Mouse (Mus musculus) embryonic facial prominence, embryonic 12.5 days (tissue): Measurements from ENCODE around the gene Myo1c. TPM values are rescaled to one million over a fixed set of nuclear protein-coding genes. Genes with fewer than 3 reads are reported as not detected.
A peak's percentile ranks its signal among the peaks of the same experiment; 100 is the strongest.
"Not testable (repeated sequence)": the region's sequence is repeated elsewhere in the genome, so short reads cannot be mapped to it uniquely, and the experiment has no call there.

Experiments
- ATAC-seq: fragments of 200-750 bp; cut with Nextera tagmentation; 2 replicates; pipeline ENCODE4 v1.8.0; 2017; ENCODE audit not compliant: insufficient number of reproducible peaks, insufficient read depth, low FRiP score, low TSS enrichment
- H3K27ac ChIP-seq: fragments of 300-500 bp; sonication (generic); 2 replicates; pipeline ENCODE4 v1.5.1; 2016; ENCODE audit warnings: mild to moderate bottlenecking
- H3K27me3 ChIP-seq: fragments of 300-500 bp; sonication (generic); 2 replicates; pipeline ENCODE4 v1.6.1; 2016; ENCODE audit warnings: mild to moderate bottlenecking, moderate library complexity
- H3K36me3 ChIP-seq: fragments of 300-500 bp; sonication (generic); 2 replicates; pipeline ENCODE4 v1.6.1; 2016; ENCODE audit warnings: mild to moderate bottlenecking
- H3K4me1 ChIP-seq: fragments of 300-500 bp; sonication (generic); 2 replicates; pipeline ENCODE4 v1.6.1; 2016
- H3K4me2 ChIP-seq: fragments of 300-500 bp; sonication (generic); replicated peaks from 2 replicates; pipeline ENCODE4 v1.6.1; 2016; ENCODE audit warnings: mild to moderate bottlenecking, moderate library complexity
- H3K4me3 ChIP-seq: fragments of 300-500 bp; sonication (generic); 2 replicates; pipeline ENCODE4 v1.5.1; 2016; ENCODE audit warnings: mild to moderate bottlenecking
- H3K9ac ChIP-seq: fragments of 300-500 bp; sonication (generic); 2 replicates; pipeline ENCODE4 v1.6.1; 2016; ENCODE audit warnings: mild to moderate bottlenecking, moderate library complexity
- H3K9me3 ChIP-seq: fragments of 300-500 bp; sonication (generic); 2 replicates; pipeline ENCODE4 v1.6.1; 2016; ENCODE audit warnings: mild to moderate bottlenecking, moderate library complexity
- whole genome bisulfite sequencing: fragments of 180-500 bp; shearing (Covaris S2); methylation state at CpG from one replicate; pipeline ENCODE4 v1.1.7; 2016; 5-methylcytosine and 5-hydroxymethylcytosine counted together
- polyA plus RNA-seq: library from polyadenylated mRNA; unstranded; fragments of >200 nt; fragmentation: Nextera tagmentation; extraction: Ambion mirVana; gene quantifications from 2 replicates; pipeline ENCODE4 v1.2.1, GENCODE M21; 2016

Gene Myo1c
- polyA plus RNA-seq, 1 experiment from 2014 or later: 31.0 TPM

DNA sequence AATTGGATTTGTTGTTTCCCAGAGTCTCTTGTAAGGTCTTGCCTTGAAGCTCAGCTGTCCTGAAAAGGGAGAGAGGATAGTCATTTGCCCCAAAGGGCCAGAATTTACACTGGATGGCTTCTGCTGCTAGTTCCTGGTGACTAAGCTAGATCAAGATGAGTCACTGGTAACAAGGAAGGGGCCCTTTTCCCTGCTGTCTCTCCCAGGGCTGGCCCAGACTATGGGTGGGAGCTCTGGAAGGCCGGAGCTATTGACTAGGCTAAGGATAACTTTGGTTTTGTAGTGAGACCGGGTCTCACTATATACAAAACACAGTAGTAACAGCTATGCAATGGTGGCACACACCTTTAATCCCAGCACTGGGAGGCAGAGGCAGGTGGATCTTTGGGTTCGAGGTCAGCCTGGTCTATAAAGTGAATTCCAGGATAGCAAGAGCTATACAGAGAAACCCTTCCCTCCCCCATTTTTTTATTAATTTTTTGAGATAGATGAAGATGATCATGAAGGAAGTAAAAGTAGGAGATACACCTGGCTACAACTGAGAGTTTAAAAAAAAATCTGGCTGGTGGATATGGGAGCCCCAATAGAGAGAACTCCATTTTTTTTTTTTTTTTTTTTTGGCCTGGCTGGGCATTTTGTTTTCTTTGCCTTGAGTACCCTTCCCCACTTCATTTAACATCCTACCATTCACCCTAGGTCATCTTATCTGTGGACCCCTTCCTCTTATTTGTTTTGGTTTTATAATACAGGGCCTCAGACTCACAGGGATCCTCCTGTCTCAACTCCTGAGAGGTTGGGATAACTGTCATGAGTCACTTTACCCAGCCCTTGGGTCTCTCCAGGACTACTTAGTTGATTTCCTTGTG, 27.8 kb downstream of the Myo1c start:
- peak overlapping the region; percentile 30; the same call in 1 of the 2 replicates for H3K27ac ChIP-seq
- ATAC-seq: 0 out of 2 replicates have a peak, but pooled peaks have one; percentile 2
- peaks cover 9% of the 10 kb centered on the region for H3K4me1 ChIP-seq
- peaks cover 8% of the 10 kb centered on the region for H3K36me3 ChIP-seq
- H3K9ac ChIP-seq: no peak overlapping the region
- peak overlapping the region; percentile 72 for H3K4me2 ChIP-seq
- peak overlapping the region; percentile 99 for H3K4me3 ChIP-seq
- H3K9me3 ChIP-seq: no peaks in the 10 kb centered on the region
- 84% methylated on average over 3 of the region's 3 CpGs for WGBS
- H3K27me3 ChIP-seq: no peaks in the 10 kb centered on the region

GRCm38 (mm10) chr11:75678747-75679438, 28.6 kb downstream of the Myo1c start, which contains the start of gene Crk:
Gene Crk, plus strand, starts transcription at chr11:75679259.
- ATAC-seq: peak; percentile 96
- H3K9ac ChIP-seq: peak within 1 kb of the TSS; percentile 85
- no peaks in the 10 kb centered on the region for H3K9me3 ChIP-seq
- peak within 1 kb of the TSS; percentile 96 for H3K27ac ChIP-seq
- WGBS: under 1% methylated on average over 55 of the region's 55 CpGs
- H3K36me3 ChIP-seq: peaks cover 8% of the 10 kb centered on the region; the same call in 1 of the 2 replicates
- no peaks in the 10 kb centered on the region for H3K27me3 ChIP-seq
- peak within 1 kb of the TSS; percentile 99 for H3K4me3 ChIP-seq
- peak within 1 kb of the TSS; percentile 72 for H3K4me2 ChIP-seq
- H3K4me1 ChIP-seq: peaks cover 9% of the 10 kb centered on the region

DNA sequence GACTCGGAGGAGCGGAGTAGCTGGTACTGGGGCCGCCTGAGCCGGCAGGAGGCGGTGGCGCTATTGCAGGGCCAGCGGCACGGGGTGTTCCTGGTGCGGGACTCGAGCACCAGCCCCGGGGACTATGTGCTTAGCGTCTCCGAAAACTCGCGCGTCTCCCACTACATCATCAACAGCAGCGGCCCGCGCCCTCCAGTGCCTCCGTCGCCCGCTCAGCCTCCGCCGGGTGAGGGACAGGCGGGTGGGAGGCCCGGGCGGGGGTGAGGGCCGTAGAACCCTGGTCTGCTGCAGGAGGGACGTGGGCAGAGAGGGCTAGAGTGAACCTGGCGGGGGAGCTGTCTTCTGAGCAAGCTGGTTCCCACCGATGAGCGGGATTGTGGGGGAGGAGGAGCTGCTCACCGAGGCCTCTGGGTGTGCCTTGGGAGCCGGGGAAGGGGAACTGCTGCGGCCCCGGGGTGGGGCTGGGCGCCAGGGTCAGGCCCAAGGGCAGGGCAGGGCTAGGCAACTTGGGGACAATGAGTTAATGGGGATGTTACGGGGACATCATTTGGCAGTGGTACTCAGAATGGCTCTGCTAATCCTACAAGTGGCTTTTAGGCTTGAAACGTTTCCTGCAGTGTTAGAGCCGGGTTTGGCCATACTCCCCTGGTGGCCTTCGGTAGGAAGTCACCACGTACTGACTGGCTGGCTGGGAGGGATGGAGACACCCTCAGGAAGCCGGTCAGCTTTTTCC, 29.3 kb downstream of the Myo1c start:
- peak; percentile 77 for ATAC-seq
- H3K36me3 ChIP-seq: peaks cover 15% of the 10 kb centered on the region; the same call in 1 of the 2 replicates
- under 1% methylated on average over 43 of the region's 43 CpGs for WGBS
- H3K4me3 ChIP-seq: peak overlapping the region; percentile 99
- no peaks in the 10 kb centered on the region for H3K27me3 ChIP-seq
- H3K4me2 ChIP-seq: peak overlapping the region; percentile 72
- H3K9ac ChIP-seq: peak overlapping the region; percentile 85
- H3K9me3 ChIP-seq: no peaks in the 10 kb centered on the region
- peak overlapping the region; percentile 96 for H3K27ac ChIP-seq
- H3K4me1 ChIP-seq: peaks cover 9% of the 10 kb centered on the region

DNA sequence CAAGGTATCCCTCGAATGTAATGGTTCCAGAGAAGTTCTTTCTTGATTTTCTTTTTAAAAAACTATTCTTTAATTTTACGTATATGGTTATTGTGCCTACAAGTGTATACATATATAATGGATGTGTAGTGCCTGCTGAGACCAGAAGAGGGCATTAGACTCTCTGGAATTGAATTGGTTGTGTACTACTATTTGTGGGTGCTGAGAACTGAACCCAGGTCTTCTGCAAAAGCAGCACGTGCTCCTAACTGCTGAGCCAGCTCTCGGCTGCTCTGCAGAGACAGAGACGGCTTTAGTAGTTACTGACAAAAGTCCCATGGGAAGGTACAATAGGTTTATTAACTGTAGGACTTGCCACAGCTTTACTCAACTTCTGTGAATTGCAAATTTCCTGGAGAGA, 34.2 kb downstream of the Myo1c start:
- WGBS: 93% methylated on average over 5 of the region's 5 CpGs
- H3K9me3 ChIP-seq: no peaks in the 10 kb centered on the region
- H3K4me2 ChIP-seq: no peak overlapping the region
- H3K4me1 ChIP-seq: peaks cover 9% of the 10 kb centered on the region
- ATAC-seq: no peak
- H3K27me3 ChIP-seq: no peaks in the 10 kb centered on the region
- H3K27ac ChIP-seq: no peak overlapping the region
- no peak overlapping the region for H3K4me3 ChIP-seq
- H3K9ac ChIP-seq: no peak overlapping the region
- peaks cover 20% of the 10 kb centered on the region; the same call in 1 of the 2 replicates for H3K36me3 ChIP-seq

DNA sequence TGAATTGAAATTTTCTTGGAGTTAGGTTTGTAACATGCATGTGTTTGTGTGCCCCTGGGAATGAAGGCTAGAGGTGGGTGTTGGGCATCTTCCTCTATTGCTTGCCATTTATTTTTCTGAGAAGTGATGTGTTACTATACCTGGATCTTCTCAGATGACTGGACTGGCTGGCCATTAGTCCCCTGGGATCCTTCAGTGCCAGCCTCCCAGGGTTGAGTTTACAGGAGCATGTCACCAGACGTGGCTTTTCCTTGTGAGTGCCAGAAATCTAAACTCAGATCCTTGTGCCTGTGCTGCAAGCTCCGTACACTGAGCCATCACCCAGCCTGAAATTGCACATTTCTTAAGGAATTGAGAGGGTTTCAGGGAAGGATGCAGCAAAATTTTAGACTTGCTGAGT, 34.7 kb downstream of the Myo1c start:
- Histone ChIP-seq H3K4me3 (no peak overlapping the region), H3K36me3 (peaks cover 25% of the 10 kb centered on the region; the same call in 1 of the 2 replicates), H3K4me1 (peaks cover 8% of the 10 kb centered on the region), H3K27ac (no peak overlapping the region), H3K4me2 (no peak overlapping the region), H3K27me3 (no peaks in the 10 kb centered on the region), H3K9ac (no peak overlapping the region), H3K9me3 (no peaks in the 10 kb centered on the region)
- ATAC-seq: no peak
- WGBS: 69% methylated on average over 2 of the region's 2 CpGs

GRCm38 (mm10) chr11:75687343-75687993, 37.2 kb downstream of the Myo1c start:
- Histone ChIP-seq H3K4me3 (no peak overlapping the region), H3K9ac (no peak overlapping the region), H3K27me3 (no peaks in the 10 kb centered on the region), H3K9me3 (no peaks in the 10 kb centered on the region), H3K4me2 (no peak overlapping the region), H3K4me1 (no peaks in the 10 kb centered on the region), H3K36me3 (peaks cover 35% of the 10 kb centered on the region), H3K27ac (no peak overlapping the region)
- ATAC-seq: no peak
- 62% methylated on average over 2 of the region's 2 CpGs for WGBS

GRCm38 (mm10) chr11:75688132-75688531, 37.8 kb downstream of the Myo1c start:
- H3K27ac ChIP-seq: no peak overlapping the region
- H3K4me1 ChIP-seq: no peaks in the 10 kb centered on the region
- 80% methylated on average over 2 of the region's 2 CpGs for WGBS
- H3K9ac ChIP-seq: no peak overlapping the region
- H3K27me3 ChIP-seq: no peaks in the 10 kb centered on the region
- H3K4me2 ChIP-seq: no peak overlapping the region
- H3K36me3 ChIP-seq: peaks cover 39% of the 10 kb centered on the region
- H3K9me3 ChIP-seq: no peaks in the 10 kb centered on the region
- H3K4me3 ChIP-seq: no peak overlapping the region
- ATAC-seq: no peak

DNA sequence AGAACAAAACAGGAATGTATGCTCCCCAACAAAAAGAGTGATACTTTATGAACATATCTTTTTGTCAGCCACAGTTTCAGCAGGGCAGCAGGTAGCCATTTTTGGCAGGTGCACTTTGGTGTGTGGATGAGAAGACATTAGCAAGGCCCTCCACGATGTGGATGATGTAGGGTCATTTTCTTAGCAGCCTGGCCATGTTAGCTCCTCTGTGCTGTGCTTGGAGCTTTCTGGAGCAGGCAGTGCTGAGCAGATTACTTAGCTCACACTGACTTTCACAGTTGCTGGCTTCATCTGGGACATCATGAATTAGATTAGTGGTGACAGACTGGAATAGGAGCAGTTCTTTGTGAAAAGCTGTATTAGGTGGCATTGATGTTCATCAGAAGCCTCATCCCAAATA, 39.7 kb downstream of the Myo1c start:
- no peak for ATAC-seq
- H3K9me3 ChIP-seq: no peaks in the 10 kb centered on the region
- H3K4me2 ChIP-seq: no peak overlapping the region
- no peak overlapping the region for H3K9ac ChIP-seq
- no peaks in the 10 kb centered on the region for H3K4me1 ChIP-seq
- WGBS: 94% methylated on average over 1 of the region's 1 CpGs
- H3K27me3 ChIP-seq: no peaks in the 10 kb centered on the region
- peaks cover 42% of the 10 kb centered on the region for H3K36me3 ChIP-seq
- no peak overlapping the region for H3K4me3 ChIP-seq
- no peak overlapping the region for H3K27ac ChIP-seq

DNA sequence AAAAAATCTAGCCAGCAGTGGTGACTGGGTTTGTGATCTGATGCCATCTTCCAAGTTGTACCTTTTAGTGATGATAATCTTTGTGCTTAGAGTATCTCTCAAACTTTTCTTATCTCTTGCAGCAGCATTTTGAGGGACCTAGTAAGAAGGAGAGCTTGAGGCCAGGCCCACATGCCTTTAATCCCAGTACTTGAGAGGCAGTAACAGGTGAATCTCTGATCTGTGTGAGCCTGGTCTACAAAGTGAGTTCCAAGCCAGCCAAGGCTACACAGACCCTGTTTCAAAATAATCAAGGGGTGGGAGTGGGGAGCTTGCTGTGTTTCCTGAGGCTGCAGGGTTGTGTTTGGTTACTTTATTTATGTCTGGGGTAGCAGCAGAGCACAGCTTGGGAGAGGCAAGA, 40.7 kb downstream of the Myo1c start:
- Histone ChIP-seq H3K27ac (no peak overlapping the region), H3K4me2 (no peak overlapping the region), H3K36me3 (peaks cover 44% of the 10 kb centered on the region), H3K4me3 (no peak overlapping the region), H3K27me3 (no peaks in the 10 kb centered on the region), H3K9ac (no peak overlapping the region), H3K9me3 (no peaks in the 10 kb centered on the region), H3K4me1 (no peaks in the 10 kb centered on the region)
- no peak for ATAC-seq

DNA sequence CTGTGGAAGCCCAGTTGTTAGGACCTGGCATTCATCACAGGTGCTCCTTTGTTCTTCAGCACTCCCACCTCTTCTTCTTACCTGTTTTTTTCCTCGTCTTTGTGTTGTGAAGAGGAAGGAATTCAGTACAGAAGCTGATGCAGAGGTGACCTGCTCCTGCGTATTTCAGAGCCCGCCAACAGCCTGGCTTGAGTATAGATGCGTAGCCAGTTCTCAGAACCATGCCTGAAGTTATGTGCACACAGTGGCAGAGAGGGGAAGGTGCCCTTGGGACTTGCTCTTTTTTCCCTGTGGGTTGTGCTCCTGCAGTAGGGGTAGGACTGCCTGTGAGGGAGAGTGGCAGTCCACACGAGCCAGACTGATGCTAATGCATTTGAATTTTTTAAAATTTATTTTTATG, 43.3 kb downstream of the Myo1c start:
- Histone ChIP-seq H3K27me3 (no peaks in the 10 kb centered on the region), H3K36me3 (peaks cover 64% of the 10 kb centered on the region), H3K4me1 (no peaks in the 10 kb centered on the region), H3K4me2 (no peak overlapping the region), H3K9ac (no peak overlapping the region), H3K27ac (no peak overlapping the region), H3K4me3 (no peak overlapping the region), H3K9me3 (no peaks in the 10 kb centered on the region)
- WGBS: 97% methylated on average over 5 of the region's 5 CpGs
- no peak for ATAC-seq

- not testable (repeated sequence) for H3K9me3 ChIP-seq, H3K4me1 ChIP-seq, H3K27ac ChIP-seq, H3K4me3 ChIP-seq, H3K9ac ChIP-seq, ATAC-seq, H3K4me2 ChIP-seq, H3K27me3 ChIP-seq
- WGBS: 96% methylated on average over 3 of the region's 3 CpGs
- H3K36me3 ChIP-seq: peaks cover 71% of the 10 kb centered on the region
Measured at GRCm38 (mm10) chr11:75697464-75697863, 47.2 kb downstream of the Myo1c start.
